ENCODE assay signal across 1 mouse cellular context in genomic region chr12:76537434-76537833, GRCm38 (mm10).
TF ChIP-seq lines count a peak whose summit lies in the region.

No protein-coding gene starts in this region.

TF ChIP-seq in CH12.LX, 34 proteins besides CTCF, POLR2A, EP300 and RAD21 (continued from another document):
- TF ChIP-seq MAZ (IDR thresholded peaks at IDR 0.05; ENCODE audit: low read depth, low read length): peak; percentile 93
- TF ChIP-seq JUND (conservative IDR thresholded peaks at IDR 0.05; ENCODE audit: low read depth, low read length): no peak
- peak; percentile 69 for TF ChIP-seq RCOR1 (conservative IDR thresholded peaks at IDR 0.05; ENCODE audit: low read depth, low read length)
- TF ChIP-seq ZMIZ1 (IDR thresholded peaks at IDR 0.05; ENCODE audit: low read depth, low read length): no peak
- TF ChIP-seq USF1 (IDR thresholded peaks at IDR 0.05; ENCODE audit: low read depth, low read length): no peak
- no peak for TF ChIP-seq ZKSCAN1 (IDR thresholded peaks at IDR 0.05; ENCODE audit: borderline replicate concordance, low read depth, low read length)
- peak; percentile 78; the same call in 1 of the 2 replicates for TF ChIP-seq ELF1 (IDR thresholded peaks at IDR 0.05; ENCODE audit: low read depth, low read length)
- TF ChIP-seq KAT2A (IDR thresholded peaks at IDR 0.05; ENCODE audit: insufficient replicate concordance, low read length): no peak
- no peak for TF ChIP-seq ZC3H11A (IDR thresholded peaks at IDR 0.05; ENCODE audit: low read depth, low read length)
- TF ChIP-seq CHD2 (IDR thresholded peaks at IDR 0.05; ENCODE audit: low read length): peak; percentile 54; the same call in 1 of the 2 replicates
- peak; percentile 94 for TF ChIP-seq IRF4 (IDR thresholded peaks at IDR 0.05; ENCODE audit: low read depth, low read length)
